Mouse (Mus musculus) c-Kit-positive CD71-positive TER-119-negative erythroid progenitor cells, embryonic 14.5 days (primary cell): ENCODE data around the gene Tra2a.

Experiments used
- DNase-seq: peaks from one replicate; pipeline ENCODE4 v3.0.0-alpha.2; 2013; ENCODE audit warnings: low read depth

Gene Tra2a

GRCm38 (mm10) chr6:49209881-49210854 lies 53.7 kb downstream of the Tra2a start:
- no peak for DNase-seq

GRCm38 (mm10) chr6:49208935-49209334 lies 54.9 kb downstream of the Tra2a start:
- no peak for DNase-seq

GRCm38 (mm10) chr6:49208297-49208930 lies 55.4 kb downstream of the Tra2a start:
- no peak for DNase-seq

GRCm38 (mm10) chr6:49206416-49206815 lies 57.4 kb downstream of the Tra2a start:
- no peak for DNase-seq

- no peak for DNase-seq
Observed at GRCm38 (mm10) chr6:49195188-49195587, 68.6 kb downstream of the Tra2a start.

- no peak for DNase-seq
Observed at GRCm38 (mm10) chr6:49194536-49194935, 69.3 kb downstream of the Tra2a start.
